Mouse (Mus musculus): ENCODE measurements around the gene Phactr3. TPM values are rescaled to one million over a fixed set of nuclear protein-coding genes. Genes with fewer than 3 reads are reported as not detected.
A peak's percentile ranks its signal among the peaks of the same experiment; 100 is the strongest.
"Not testable (repeated sequence)": the region's sequence is repeated elsewhere in the genome, so short reads cannot be mapped to it uniquely, and the experiment has no call there.

Gene Phactr3
- polyA plus RNA-seq, 1 experiment from 2014 or later = 1.8 TPM

- Histone ChIP-seq H3K4me1 (ENCODE audit: control insufficient read depth, insufficient read depth, low read length) (peaks cover 5% of the 10 kb centered on the region; the same call in 1 of the 2 replicates), H3K36me3 (ENCODE audit: control insufficient read depth, insufficient read depth, low read length) (no peaks in the 10 kb centered on the region), H3K4me3 (ENCODE audit: low read depth, low read length) (no peak overlapping the region), H3K27me3 (replicated peaks; ENCODE audit: control insufficient read depth, insufficient read depth, low read length) (no peaks in the 10 kb centered on the region), H3K27ac (replicated peaks; ENCODE audit: low read depth, low read length) (no peak overlapping the region), H3K9me3 (ENCODE audit: control insufficient read depth, low read length) (no peaks in the 10 kb centered on the region), H3K4me2 (ENCODE audit: low read depth, low read length) (no peak overlapping the region), H3K9ac (ENCODE audit: low read depth, low read length) (no peak overlapping the region)
- no peak for DNase-seq (ENCODE audit: low spot score)
- no peak for ATAC-seq (ENCODE audit: low read depth)
- WGBS = 89% methylated on average over 10 of the region's 10 CpGs
Observed at GRCm38 (mm10) chr2:178326067-178326466, 207.3 kb downstream of the Phactr3 start.

GRCm38 (mm10) chr2:178326750-178327465, 208.1 kb downstream of the Phactr3 start:
- peak; percentile 4 for DNase-seq (ENCODE audit: low spot score)
- H3K4me2 ChIP-seq (ENCODE audit: low read depth, low read length) = no peak overlapping the region
- WGBS = 34% methylated on average over 5 of the region's 5 CpGs

GRCm38 (mm10) chr2:178327466-178328040, 208.8 kb downstream of the Phactr3 start:
- Histone ChIP-seq H3K9ac (ENCODE audit: low read depth, low read length) (no peak overlapping the region), H3K4me3 (ENCODE audit: low read depth, low read length) (no peak overlapping the region), H3K4me2 (ENCODE audit: low read depth, low read length) (no peak overlapping the region), H3K9me3 (ENCODE audit: control insufficient read depth, low read length) (no peaks in the 10 kb centered on the region), H3K27me3 (replicated peaks; ENCODE audit: control insufficient read depth, insufficient read depth, low read length) (no peaks in the 10 kb centered on the region), H3K4me1 (ENCODE audit: control insufficient read depth, insufficient read depth, low read length) (peaks cover 5% of the 10 kb centered on the region; the same call in 1 of the 2 replicates), H3K36me3 (ENCODE audit: control insufficient read depth, insufficient read depth, low read length) (no peaks in the 10 kb centered on the region), H3K27ac (replicated peaks; ENCODE audit: low read depth, low read length) (no peak overlapping the region)
- ATAC-seq (ENCODE audit: low read depth) = peak; percentile 95
- WGBS = 13% methylated on average over 12 of the region's 12 CpGs
- peak; percentile 80 for DNase-seq (ENCODE audit: low spot score)

More at GRCm38 (mm10) chr2:178326750-178327465, 208.1 kb downstream of the Phactr3 start:
- Histone ChIP-seq H3K4me1 (ENCODE audit: control insufficient read depth, insufficient read depth, low read length) (peaks cover 5% of the 10 kb centered on the region; the same call in 1 of the 2 replicates), H3K4me3 (ENCODE audit: low read depth, low read length) (no peak overlapping the region), H3K36me3 (ENCODE audit: control insufficient read depth, insufficient read depth, low read length) (no peaks in the 10 kb centered on the region), H3K27ac (replicated peaks; ENCODE audit: low read depth, low read length) (no peak overlapping the region), H3K27me3 (replicated peaks; ENCODE audit: control insufficient read depth, insufficient read depth, low read length) (no peaks in the 10 kb centered on the region), H3K9me3 (ENCODE audit: control insufficient read depth, low read length) (no peaks in the 10 kb centered on the region), H3K9ac (ENCODE audit: low read depth, low read length) (no peak overlapping the region)
- ATAC-seq (ENCODE audit: low read depth) = peak; percentile 8; the same call in 1 of the 2 replicates

GRCm38 (mm10) chr2:178329551-178329950, 210.8 kb downstream of the Phactr3 start:
- Histone ChIP-seq H3K36me3 (ENCODE audit: control insufficient read depth, insufficient read depth, low read length) (no peaks in the 10 kb centered on the region), H3K27me3 (replicated peaks; ENCODE audit: control insufficient read depth, insufficient read depth, low read length) (no peaks in the 10 kb centered on the region), H3K4me3 (ENCODE audit: low read depth, low read length) (no peak overlapping the region), H3K27ac (replicated peaks; ENCODE audit: low read depth, low read length) (no peak overlapping the region), H3K4me1 (ENCODE audit: control insufficient read depth, insufficient read depth, low read length) (peaks cover 5% of the 10 kb centered on the region; the same call in 1 of the 2 replicates), H3K4me2 (ENCODE audit: low read depth, low read length) (no peak overlapping the region), H3K9me3 (ENCODE audit: control insufficient read depth, low read length) (no peaks in the 10 kb centered on the region), H3K9ac (ENCODE audit: low read depth, low read length) (no peak overlapping the region)
- 82% methylated on average over 5 of the region's 5 CpGs for WGBS
- ATAC-seq (ENCODE audit: low read depth) (no peak), DNase-seq (ENCODE audit: low spot score) (no peak)

- Histone ChIP-seq H3K9me3 (ENCODE audit: control insufficient read depth, low read length) (no peaks in the 10 kb centered on the region), H3K4me1 (ENCODE audit: control insufficient read depth, insufficient read depth, low read length) (peaks cover 5% of the 10 kb centered on the region; the same call in 1 of the 2 replicates), H3K27ac (replicated peaks; ENCODE audit: low read depth, low read length) (no peak overlapping the region), H3K9ac (ENCODE audit: low read depth, low read length) (no peak overlapping the region), H3K27me3 (replicated peaks; ENCODE audit: control insufficient read depth, insufficient read depth, low read length) (no peaks in the 10 kb centered on the region), H3K4me3 (ENCODE audit: low read depth, low read length) (no peak overlapping the region), H3K36me3 (ENCODE audit: control insufficient read depth, insufficient read depth, low read length) (no peaks in the 10 kb centered on the region), H3K4me2 (ENCODE audit: low read depth, low read length) (no peak overlapping the region)
- 53% methylated on average over 1 of the region's 1 CpGs for WGBS
- ATAC-seq (ENCODE audit: low read depth) (no peak), DNase-seq (ENCODE audit: low spot score) (peak; percentile 63)
Observed at GRCm38 (mm10) chr2:178329986-178330385, 211.2 kb downstream of the Phactr3 start.

- H3K27me3 ChIP-seq (replicated peaks; ENCODE audit: control insufficient read depth, insufficient read depth, low read length) = no peaks in the 10 kb centered on the region
- H3K9ac ChIP-seq (ENCODE audit: low read depth, low read length) = no peak overlapping the region
- 26% methylated on average over 1 of the region's 1 CpGs for WGBS
- H3K27ac ChIP-seq (replicated peaks; ENCODE audit: low read depth, low read length) = no peak overlapping the region
- H3K36me3 ChIP-seq (ENCODE audit: control insufficient read depth, insufficient read depth, low read length) = no peaks in the 10 kb centered on the region
- DNase-seq (ENCODE audit: low spot score) (no peak), ATAC-seq (ENCODE audit: low read depth) (no peak)
- H3K4me2 ChIP-seq (ENCODE audit: low read depth, low read length) = no peak overlapping the region
- no peaks in the 10 kb centered on the region for H3K9me3 ChIP-seq (ENCODE audit: control insufficient read depth, low read length)
- no peaks in the 10 kb centered on the region for H3K4me1 ChIP-seq (ENCODE audit: control insufficient read depth, insufficient read depth, low read length)
- no peak overlapping the region for H3K4me3 ChIP-seq (ENCODE audit: low read depth, low read length)
Observed at GRCm38 (mm10) chr2:178337878-178338277, 219.1 kb downstream of the Phactr3 start.

GRCm38 (mm10) chr2:178339044-178339443, 220.3 kb downstream of the Phactr3 start:
- WGBS = 2% methylated on average over 2 of the region's 2 CpGs
- H3K27me3 ChIP-seq (replicated peaks; ENCODE audit: control insufficient read depth, insufficient read depth, low read length) = no peaks in the 10 kb centered on the region
- no peak overlapping the region for H3K4me3 ChIP-seq (ENCODE audit: low read depth, low read length)
- no peak for DNase-seq (ENCODE audit: low spot score)
- ATAC-seq (ENCODE audit: low read depth) = no peak
- H3K27ac ChIP-seq (replicated peaks; ENCODE audit: low read depth, low read length) = no peak overlapping the region
- H3K36me3 ChIP-seq (ENCODE audit: control insufficient read depth, insufficient read depth, low read length) = no peaks in the 10 kb centered on the region
- H3K9ac ChIP-seq (ENCODE audit: low read depth, low read length) = no peak overlapping the region
- no peaks in the 10 kb centered on the region for H3K4me1 ChIP-seq (ENCODE audit: control insufficient read depth, insufficient read depth, low read length)
- H3K4me2 ChIP-seq (ENCODE audit: low read depth, low read length) = no peak overlapping the region
- H3K9me3 ChIP-seq (ENCODE audit: control insufficient read depth, low read length) = no peaks in the 10 kb centered on the region

GRCm38 (mm10) chr2:178342105-178342504, 223.3 kb downstream of the Phactr3 start:
- not testable (repeated sequence) for H3K36me3 ChIP-seq (ENCODE audit: control insufficient read depth, insufficient read depth, low read length); ATAC-seq (ENCODE audit: low read depth); H3K9me3 ChIP-seq (ENCODE audit: control insufficient read depth, low read length); H3K27ac ChIP-seq (replicated peaks; ENCODE audit: low read depth, low read length); H3K4me3 ChIP-seq (ENCODE audit: low read depth, low read length); H3K4me1 ChIP-seq (ENCODE audit: control insufficient read depth, insufficient read depth, low read length); H3K9ac ChIP-seq (ENCODE audit: low read depth, low read length); H3K4me2 ChIP-seq (ENCODE audit: low read depth, low read length); H3K27me3 ChIP-seq (replicated peaks; ENCODE audit: control insufficient read depth, insufficient read depth, low read length); DNase-seq (ENCODE audit: low spot score)

GRCm38 (mm10) chr2:178342597-178342996, 223.8 kb downstream of the Phactr3 start:
- Histone ChIP-seq H3K4me1 (ENCODE audit: control insufficient read depth, insufficient read depth, low read length) (no peaks in the 10 kb centered on the region), H3K4me2 (ENCODE audit: low read depth, low read length) (no peak overlapping the region), H3K9me3 (ENCODE audit: control insufficient read depth, low read length) (no peaks in the 10 kb centered on the region), H3K9ac (ENCODE audit: low read depth, low read length) (no peak overlapping the region), H3K4me3 (ENCODE audit: low read depth, low read length) (no peak overlapping the region), H3K27me3 (replicated peaks; ENCODE audit: control insufficient read depth, insufficient read depth, low read length) (no peaks in the 10 kb centered on the region), H3K36me3 (ENCODE audit: control insufficient read depth, insufficient read depth, low read length) (no peaks in the 10 kb centered on the region), H3K27ac (replicated peaks; ENCODE audit: low read depth, low read length) (no peak overlapping the region)
- ATAC-seq (ENCODE audit: low read depth) (no peak), DNase-seq (ENCODE audit: low spot score) (no peak)
- WGBS = 78% methylated on average over 4 of the region's 4 CpGs
